Mouse (Mus musculus): Measurements from ENCODE around the gene Tbx10.
"Not testable (repeated sequence)": the region's sequence is repeated elsewhere in the genome, so short reads cannot be mapped to it uniquely, and the experiment has no call there.

Tbx10 gene

DNA sequence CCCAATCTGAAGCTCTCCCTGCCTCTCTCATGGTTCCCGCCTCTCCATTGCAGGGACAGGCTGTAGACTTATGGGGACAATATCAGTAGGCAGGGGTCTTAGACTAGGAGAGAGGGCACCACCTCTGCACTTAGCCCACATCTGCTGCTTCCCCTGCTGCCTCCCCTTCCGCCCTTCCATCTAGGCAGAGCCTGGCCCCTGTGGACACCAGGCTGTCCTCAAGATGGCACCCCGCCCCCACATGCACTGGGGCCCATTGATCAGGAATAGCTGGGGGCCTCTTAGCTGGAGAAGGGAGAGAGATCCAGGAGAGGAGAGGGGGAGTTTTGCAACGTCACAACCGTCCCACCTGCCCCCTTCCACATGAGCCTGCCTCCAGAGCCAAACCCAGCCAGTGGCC, at the start of gene Tbx10:
Tbx10 (plus strand) TSS at position 337 of the 400 bp plus-strand sequence.
- DNase-seq (ENCODE audit: extremely low read depth, low read depth), result no peak

DNA sequence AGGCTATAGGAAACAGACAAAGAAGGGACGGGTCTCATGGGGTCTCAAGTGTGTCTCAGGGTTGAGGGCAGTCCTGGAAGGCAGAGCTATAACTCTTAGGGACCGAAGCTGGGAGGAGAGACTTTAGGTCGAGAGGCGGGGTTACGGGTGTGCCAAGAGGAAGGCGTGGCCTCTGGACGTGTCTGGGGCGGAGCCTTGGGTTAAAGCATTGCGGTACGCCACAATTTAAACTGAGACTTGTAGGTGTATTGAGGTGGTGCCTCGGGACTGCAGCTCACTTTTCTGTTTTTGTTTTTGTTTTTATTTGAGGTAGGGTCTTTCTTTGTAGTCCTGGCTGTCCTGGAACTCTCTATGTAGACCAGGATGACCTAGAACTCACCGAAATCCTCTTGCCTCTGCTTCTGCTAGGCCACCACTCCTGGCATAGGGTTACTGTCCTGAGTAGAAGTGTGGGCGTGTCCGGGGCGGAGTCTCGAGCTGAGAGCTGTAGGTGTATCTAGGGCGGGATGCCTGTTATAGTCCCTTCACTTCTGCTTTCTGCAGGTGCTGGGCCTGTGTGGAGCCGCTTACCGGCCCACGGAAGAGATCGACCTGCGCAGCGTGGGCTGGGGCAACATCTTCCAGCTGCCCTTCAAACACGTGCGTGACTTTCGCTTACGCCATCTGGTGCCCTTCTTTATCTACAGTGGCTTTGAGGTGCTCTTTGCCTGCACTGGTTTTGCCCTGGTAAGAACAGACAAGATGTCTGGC, 49.4 kb upstream of the Tbx10 start:
- DNase-seq (ENCODE audit: extremely low read depth, low read depth), result no peak

DNA sequence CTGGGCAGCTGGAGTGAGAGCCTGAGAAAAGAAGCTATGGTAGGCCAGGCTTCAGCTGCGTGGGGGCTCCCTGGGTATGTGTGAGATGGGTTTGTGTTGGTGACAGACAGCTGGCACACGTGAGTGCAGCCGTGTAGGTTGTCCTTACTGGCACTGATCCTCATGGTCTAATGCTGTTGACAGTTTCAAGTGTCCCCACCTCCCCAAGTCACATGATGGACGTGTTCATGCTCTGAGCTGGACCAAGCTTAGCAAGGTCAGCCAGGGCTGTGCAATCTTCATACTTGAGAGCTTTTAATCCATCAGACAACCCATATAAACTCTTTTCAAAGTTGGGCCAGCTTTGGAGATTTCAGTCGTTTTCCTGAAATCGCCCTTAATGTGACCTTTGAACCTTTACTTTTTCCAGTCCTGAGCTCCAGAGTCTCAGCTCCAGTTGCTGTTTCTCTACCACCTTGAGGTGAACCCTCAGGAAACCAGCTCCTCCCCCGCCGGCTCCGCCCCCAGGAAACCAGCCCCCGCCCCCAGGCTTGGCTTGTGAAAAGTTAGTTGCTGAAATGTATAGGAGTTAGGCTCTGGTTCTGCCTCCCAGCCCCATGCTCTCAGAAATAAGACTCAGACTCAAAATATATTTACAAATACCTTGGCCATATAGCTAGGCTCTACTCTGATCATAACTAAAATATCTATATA, 46.5 kb upstream of the Tbx10 start:
- DNase-seq (ENCODE audit: extremely low read depth, low read depth), result no peak

GRCm38 (mm10) chr19:3946715-3947114, 45.8 kb upstream of the Tbx10 start:
- no peak for DNase-seq (ENCODE audit: extremely low read depth, low read depth)

DNA sequence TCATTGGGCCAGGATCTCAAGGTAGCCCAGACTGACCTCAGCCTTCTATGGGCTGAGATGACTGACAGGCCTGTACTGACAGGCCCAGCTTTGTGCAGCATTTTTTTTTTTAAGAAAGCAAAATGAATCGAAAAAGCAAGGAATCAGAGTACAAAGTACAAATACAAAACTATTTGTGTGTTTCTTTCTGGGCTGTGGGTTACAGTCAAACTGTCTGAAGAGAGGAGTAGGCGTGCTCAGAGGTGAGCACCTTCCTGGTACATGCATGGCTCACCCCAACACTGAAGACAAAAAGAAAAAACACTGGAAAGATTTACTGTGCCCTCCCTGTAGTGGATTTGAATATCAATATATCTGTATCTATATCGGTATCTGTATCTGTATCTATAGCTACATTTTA, 44.7 kb upstream of the Tbx10 start:
- no peak for DNase-seq (ENCODE audit: extremely low read depth, low read depth)

DNA sequence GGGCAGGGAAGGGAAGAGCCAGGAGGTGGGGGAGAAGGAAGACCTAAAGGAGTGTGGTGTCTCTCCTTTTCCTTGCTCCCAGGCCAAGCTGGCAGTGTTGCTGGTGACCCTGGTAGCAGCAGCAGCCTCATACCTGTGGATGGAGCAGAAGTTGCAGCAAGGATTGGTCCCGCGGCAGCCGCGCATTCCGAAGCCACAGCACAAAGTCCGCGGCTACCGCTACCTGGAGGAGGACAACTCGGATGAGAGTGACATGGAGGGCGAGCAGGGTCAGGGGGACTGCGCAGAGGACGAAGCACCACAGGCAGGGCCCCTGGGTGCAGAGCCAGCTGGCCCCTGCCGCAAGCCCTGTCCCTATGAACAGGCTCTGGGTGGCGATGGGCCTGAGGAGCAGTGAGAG, 44.0 kb upstream of the Tbx10 start:
- DNase-seq (ENCODE audit: extremely low read depth, low read depth), result no peak

DNA sequence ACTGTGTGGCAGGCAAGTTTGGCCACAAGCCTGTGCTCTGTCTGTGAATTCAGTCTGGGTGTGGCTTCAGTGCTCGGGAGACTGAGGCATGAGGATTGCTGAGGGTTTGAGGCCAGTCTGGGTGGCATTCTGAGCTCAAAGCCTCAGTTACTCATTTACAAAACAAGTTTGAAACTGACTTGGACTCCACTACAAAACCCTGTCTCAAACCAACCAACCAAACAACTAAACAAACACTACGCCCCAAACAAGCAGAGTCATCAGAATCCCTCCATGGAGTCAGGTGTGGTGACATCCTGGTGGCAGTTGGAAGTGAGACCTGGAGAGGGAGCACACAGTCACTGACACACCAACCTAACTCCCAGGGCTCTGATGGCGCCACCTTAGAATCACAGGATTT, 42.2 kb upstream of the Tbx10 start:
- DNase-seq (ENCODE audit: extremely low read depth, low read depth), result no peak

GRCm38 (mm10) chr19:3951461-3951860, 41.1 kb upstream of the Tbx10 start:
- no peak for DNase-seq (ENCODE audit: extremely low read depth, low read depth)

DNA sequence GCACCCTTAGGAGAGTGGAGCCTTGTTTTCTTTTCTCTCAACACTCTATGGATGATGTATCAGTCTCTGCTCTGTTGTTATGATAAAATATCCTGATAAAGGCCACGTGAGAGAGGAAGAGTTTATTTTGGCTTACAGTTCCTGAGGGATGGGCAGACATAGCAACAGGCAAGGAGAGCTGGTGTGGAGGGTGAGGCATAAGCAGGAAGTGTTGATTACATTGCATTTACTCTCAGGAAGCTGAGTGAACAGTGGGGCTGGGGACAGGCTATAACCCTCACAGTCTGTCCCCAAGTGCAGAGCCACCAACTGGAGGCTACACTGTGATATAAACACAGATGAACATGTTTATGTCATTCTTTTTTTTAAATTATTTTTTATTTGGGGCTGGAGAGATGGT, 40.5 kb upstream of the Tbx10 start:
- DNase-seq (ENCODE audit: extremely low read depth, low read depth), result no peak

GRCm38 (mm10) chr19:3955033-3955432, 37.5 kb upstream of the Tbx10 start:
- no peak for DNase-seq (ENCODE audit: extremely low read depth, low read depth)

- no peak for DNase-seq (ENCODE audit: extremely low read depth, low read depth)
These were observed 36.7 kb upstream of the Tbx10 start for GRCm38 (mm10) chr19:3955804-3956203.

GRCm38 (mm10) chr19:3957296-3958036, 35.1 kb upstream of the Tbx10 start:
- not testable (repeated sequence) for DNase-seq (ENCODE audit: extremely low read depth, low read depth)

- DNase-seq (ENCODE audit: extremely low read depth, low read depth), result no peak
These were observed 34.1 kb upstream of the Tbx10 start, which contains the start of gene Aldh3b3 for GRCm38 (mm10) chr19:3958470-3958869. TSS of gene Aldh3b3 (plus strand) at chr19:3958645.

DNA sequence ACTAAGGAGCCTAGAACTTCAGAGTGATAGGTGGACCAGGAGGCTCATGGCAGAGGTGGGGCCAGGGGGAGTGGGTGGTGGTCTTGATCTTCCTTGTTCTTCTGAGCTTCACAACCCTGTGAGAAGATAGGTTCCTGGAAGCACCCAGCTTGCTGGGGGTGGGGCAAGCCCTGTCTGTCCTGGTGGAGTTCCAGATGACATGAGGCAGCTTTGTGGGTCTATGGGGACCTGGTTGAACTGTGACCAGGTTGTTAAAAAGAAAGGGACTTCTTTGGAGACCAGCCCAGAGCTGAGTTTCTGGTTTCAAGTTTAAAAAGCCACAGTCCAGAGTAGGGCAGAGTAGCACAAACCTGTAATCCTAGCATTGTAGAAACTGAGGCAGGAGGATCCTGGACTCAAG, 33.5 kb upstream of the Tbx10 start:
- no peak for DNase-seq (ENCODE audit: extremely low read depth, low read depth)

DNA sequence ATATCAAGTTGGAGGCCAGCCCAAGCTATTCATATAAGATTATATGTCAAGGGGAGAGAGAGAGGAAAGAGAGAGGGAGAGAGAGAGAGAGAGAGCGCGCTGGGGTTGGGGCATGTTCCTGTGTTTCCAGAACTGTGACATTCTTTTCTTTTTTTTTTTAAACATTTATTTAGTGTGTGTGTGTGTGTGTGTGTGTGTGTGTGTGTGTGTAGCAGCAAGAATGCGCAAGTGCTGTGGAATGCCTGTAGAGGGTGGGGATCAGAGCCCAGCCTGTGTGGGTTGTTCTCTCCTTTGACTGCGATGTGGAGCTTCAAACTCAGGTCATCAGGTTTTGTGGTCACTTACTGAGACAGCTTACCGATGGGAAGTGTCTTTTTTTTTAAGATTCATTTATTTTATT, 32.3 kb upstream of the Tbx10 start:
- DNase-seq (ENCODE audit: extremely low read depth, low read depth), result no peak

GRCm38 (mm10) chr19:3961805-3962204, 30.7 kb upstream of the Tbx10 start:
- DNase-seq (ENCODE audit: extremely low read depth, low read depth), result not testable (repeated sequence)

DNA sequence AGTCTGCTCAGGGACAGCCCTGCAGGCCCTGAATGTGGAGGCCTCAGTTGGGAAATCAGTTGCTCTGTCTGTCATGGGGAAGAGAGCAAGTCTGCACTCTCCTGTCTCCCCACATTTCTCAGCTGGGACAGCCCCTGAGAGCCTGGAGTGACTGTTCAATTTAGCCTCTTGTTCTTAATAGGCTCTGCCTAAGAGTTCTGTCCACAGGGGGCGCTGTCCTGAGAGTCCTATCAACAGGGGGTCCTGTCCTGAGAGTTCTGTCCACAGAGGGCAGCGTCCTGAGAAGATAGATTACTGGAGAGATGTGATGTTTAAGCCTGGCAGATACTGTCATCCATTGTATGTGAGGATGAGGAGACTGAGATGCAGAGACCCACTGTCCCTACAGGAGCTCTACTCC, 30.1 kb upstream of the Tbx10 start:
- DNase-seq (ENCODE audit: extremely low read depth, low read depth), result no peak

DNA sequence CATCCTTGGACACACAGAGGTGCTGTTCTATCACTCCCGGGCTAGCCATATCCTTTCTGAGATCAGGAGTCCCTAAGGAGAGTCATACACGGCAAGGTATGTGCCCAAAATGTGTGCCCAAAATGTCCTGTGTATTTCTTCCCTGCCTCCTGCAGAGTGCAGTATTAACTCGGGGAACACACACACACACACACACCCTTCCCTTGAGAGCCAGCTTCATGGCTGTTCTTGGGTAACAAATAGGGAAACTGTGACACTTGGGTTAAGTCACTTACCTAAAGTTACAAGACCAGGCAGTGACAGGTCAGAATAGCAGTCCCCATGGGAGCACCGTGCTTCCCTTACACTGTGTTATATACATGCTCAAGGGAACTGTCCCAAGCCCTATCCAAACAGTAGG, 28.5 kb upstream of the Tbx10 start:
- no peak for DNase-seq (ENCODE audit: extremely low read depth, low read depth)

GRCm38 (mm10) chr19:3966330-3967075, 26.0 kb upstream of the Tbx10 start:
- DNase-seq (ENCODE audit: extremely low read depth, low read depth), result no peak

- DNase-seq (ENCODE audit: extremely low read depth, low read depth), result peak; percentile 33
These were observed 25.3 kb upstream of the Tbx10 start for GRCm38 (mm10) chr19:3967258-3967657.

GRCm38 (mm10) chr19:3972229-3972628, 20.3 kb upstream of the Tbx10 start, which contains the start of gene Aldh3b2:
TSS of gene Aldh3b2 (plus strand) at chr19:3972328.
- DNase-seq (ENCODE audit: extremely low read depth, low read depth), result no peak

All from MEL-GATA-1-ER (cell line).